Mouse (Mus musculus): ENCODE measurements around the gene Nhs.

GRCm38 (mm10) chrX:162206350-162206884 lies 46.9 kb upstream of the Nhs start:
- TF ChIP-seq POLR2AphosphoS2 (IDR thresholded peaks at IDR 0.05; ENCODE audit: low read depth, low read length) (no peak), CTCF (conservative IDR thresholded peaks at IDR 0.05 in 1 of 2, IDR thresholded peaks at IDR 0.05 in 1 of 2; ENCODE audit: low read depth in 2 of 2, low read length in 2 of 2) (no peak)
